Mouse (Mus musculus): ENCODE data around the gene Lrrc7.

DNA sequence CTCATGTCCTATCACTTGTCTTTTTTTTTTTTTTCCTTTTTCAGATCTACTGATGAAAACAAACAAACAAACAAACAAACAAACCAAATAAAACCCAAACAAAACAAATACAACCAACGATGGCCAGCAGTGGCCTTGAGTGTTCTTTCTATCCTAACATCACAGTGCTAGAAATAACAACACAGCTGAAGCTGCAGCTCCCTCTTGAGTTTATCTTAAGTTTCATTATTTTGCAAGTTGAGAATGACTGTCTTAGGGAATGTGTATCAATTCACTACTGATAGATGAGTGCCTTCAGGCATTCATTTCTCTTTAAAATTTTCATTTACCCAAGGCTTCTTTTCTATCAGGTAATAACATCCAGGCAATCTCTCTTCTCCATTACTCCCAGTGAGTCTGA, 291.1 kb downstream of the Lrrc7 start:
- TF ChIP-seq CTCF (IDR thresholded peaks at IDR 0.05; ENCODE audit: low read depth) (0 out of 2 replicates have a peak, but pooled peaks have one; percentile 6), EP300 (optimal IDR thresholded peaks at IDR 0.05) (no peak)
